Mouse (Mus musculus) hindbrain, embryonic 16.5 days (tissue): Measurements from ENCODE around the gene 8030411F24Rik. TPM values are rescaled to one million over a fixed set of nuclear protein-coding genes. Genes with fewer than 3 reads are reported as not detected.

Experiments
- polyA plus RNA-seq: library from polyadenylated mRNA; unstranded; fragments of >200 nt; fragmentation: Nextera tagmentation; extraction: Ambion mirVana; gene quantifications from 2 replicates; pipeline ENCODE4 v1.2.1, GENCODE M21; 2015

Gene 8030411F24Rik
- polyA plus RNA-seq, 1 experiment from 2014 or later, result not detected

Other genes with a start within 250 kb of the 8030411F24Rik start
- gene Nxt1, start 109.4 kb upstream of the 8030411F24Rik start, polyA plus RNA-seq, result 40.9 and 42.0 TPM in 2 replicates
- 15.0 and 17.0 TPM in 2 replicates for gene Gzf1, start 101.0 kb upstream of the 8030411F24Rik start, polyA plus RNA-seq
- 96.5 and 98.0 TPM in 2 replicates for gene Napb, start 49.5 kb upstream of the 8030411F24Rik start, polyA plus RNA-seq
- not detected in 2 replicates for gene Cstl1, start 31.7 kb upstream of the 8030411F24Rik start, polyA plus RNA-seq
- not detected in 2 replicates for gene Cst11, start 10.5 kb upstream of the 8030411F24Rik start, polyA plus RNA-seq
- gene Cst12, start 7.4 kb downstream of the 8030411F24Rik start, polyA plus RNA-seq, result not detected in 2 replicates
- not detected in 2 replicates for gene Cst8, start 16.8 kb downstream of the 8030411F24Rik start, polyA plus RNA-seq
- not detected in 2 replicates for gene Cst13, start 38.1 kb downstream of the 8030411F24Rik start, polyA plus RNA-seq
- gene Cst9, start 53.1 kb downstream of the 8030411F24Rik start, polyA plus RNA-seq, result not detected in 2 replicates
- not detected in 2 replicates for gene 9230104L09Rik, start 83.0 kb downstream of the 8030411F24Rik start, polyA plus RNA-seq
- gene Cst3, start 93.7 kb downstream of the 8030411F24Rik start, polyA plus RNA-seq, result 757 and 946 TPM in 2 replicates
- gene Gm1330, start 221.2 kb downstream of the 8030411F24Rik start, polyA plus RNA-seq, result not detected in 2 replicates
- not detected in 2 replicates for gene Gm10750, start 235.2 kb downstream of the 8030411F24Rik start, polyA plus RNA-seq